Mouse (Mus musculus) v-Abl transformed pro-B cells (cell line): ENCODE measurements at regions not wholly inside any gene's neighbourhood (a gene's known extent, or its start where the extent isn't known, plus 50 kb on each side); places are given as distances from the start of the nearest gene placed in this dataset.

ENCODE experiments used
- in situ Hi-C, 2 experiments: fragments of 400-800 bp; cut with MboI; formaldehyde crosslinking; loops; one replicate each; pipeline ENCODE4 v1.15.1; 2025; ENCODE audit not compliant: unreplicated experiment in 2 of 2

DNA sequence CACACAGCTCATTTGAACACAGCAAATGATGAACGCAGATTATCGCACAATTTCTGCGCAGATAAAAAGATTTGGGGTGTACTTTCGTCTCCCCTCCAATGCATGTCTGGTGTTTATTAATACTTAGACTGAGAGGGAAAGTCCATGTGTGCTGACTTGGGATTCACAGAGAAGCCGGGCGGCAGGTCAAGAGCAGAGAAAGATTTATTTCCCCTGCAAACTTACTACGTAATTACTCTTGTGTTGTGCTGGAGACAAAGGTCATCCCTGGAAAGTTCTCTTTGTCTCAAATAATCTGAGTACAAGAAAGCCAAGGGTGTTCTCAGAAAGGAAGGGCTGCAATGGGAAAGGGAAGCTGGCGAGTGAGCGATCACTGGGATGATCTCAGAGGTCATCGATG, 127.9 kb upstream of the Nr5a2 start:
- in situ Hi-C loops = no loop called here

GRCm38 (mm10) chr1:137086766-137087165, 126.5 kb upstream of the Nr5a2 start:
- in situ Hi-C loops = no loop called here

DNA sequence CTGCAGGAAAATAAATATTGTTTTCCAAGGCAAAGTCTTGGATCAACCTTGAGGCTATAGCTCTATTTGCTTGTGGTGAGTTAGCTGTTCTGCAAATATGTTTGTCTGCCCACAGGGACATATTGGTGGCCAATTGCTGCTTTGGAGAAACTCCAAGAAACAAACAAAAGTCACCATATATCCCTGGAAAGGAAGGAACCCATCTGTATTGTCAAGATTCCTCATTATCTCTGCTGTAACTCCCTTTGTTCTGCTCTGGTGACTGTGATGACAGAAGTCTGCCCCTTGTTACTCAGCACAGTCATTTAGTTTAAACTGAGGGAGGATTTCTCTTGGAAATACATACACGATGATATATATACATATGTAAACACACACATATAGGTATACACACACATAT, 123.3 kb upstream of the Nr5a2 start:
- in situ Hi-C loops = no loop called here

DNA sequence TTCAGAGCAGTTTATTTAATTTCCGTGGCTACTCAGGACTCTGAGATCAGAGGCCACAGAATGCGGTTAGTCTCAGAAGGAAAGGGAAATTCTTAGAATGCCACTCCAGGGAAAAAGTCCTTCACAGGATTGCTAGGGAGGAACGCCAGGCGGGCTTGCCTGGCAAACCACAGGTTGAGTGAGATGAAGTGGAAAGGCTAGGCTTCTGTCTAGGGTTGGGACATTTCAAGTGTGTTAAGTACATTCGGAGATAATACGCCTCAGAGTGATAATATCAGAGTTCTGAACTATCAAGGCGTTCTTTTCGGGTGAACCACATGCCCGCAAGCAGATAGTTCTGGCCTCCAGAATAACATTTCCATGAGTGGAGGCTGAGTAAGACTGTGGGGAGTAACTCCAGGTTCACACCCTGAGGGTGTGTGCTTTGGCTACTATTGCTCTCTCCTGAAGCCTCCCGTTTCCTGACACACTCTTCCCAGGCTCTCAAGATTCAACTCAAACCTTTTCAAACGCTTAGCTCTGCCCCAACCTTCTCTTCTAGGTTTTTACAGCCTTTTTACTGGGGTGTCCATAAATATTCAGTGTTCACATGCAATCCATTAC, 119.3 kb upstream of the Nr5a2 start:
- in situ Hi-C loops = no loop called here

DNA sequence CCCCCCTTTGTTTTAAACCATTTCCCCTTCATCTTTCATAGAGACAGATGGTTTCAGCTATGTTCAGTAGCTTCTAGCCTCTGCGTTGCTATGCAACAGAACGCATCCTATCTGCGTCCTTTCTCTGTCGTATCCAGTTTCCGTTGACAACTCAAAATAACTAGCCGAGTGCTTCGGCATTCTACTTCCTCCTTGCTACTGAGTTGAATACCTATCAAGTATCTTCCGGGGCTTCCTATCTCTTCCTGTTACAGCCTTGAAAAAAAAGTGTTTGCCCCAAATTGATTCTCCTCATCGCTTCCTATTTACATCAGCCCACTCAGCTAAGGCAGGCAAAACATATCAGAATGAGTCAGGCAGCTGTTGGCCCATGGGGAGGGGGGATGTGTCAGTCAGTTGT, 114.5 kb upstream of the Nr5a2 start:
- in situ Hi-C loops = no loop called here

DNA sequence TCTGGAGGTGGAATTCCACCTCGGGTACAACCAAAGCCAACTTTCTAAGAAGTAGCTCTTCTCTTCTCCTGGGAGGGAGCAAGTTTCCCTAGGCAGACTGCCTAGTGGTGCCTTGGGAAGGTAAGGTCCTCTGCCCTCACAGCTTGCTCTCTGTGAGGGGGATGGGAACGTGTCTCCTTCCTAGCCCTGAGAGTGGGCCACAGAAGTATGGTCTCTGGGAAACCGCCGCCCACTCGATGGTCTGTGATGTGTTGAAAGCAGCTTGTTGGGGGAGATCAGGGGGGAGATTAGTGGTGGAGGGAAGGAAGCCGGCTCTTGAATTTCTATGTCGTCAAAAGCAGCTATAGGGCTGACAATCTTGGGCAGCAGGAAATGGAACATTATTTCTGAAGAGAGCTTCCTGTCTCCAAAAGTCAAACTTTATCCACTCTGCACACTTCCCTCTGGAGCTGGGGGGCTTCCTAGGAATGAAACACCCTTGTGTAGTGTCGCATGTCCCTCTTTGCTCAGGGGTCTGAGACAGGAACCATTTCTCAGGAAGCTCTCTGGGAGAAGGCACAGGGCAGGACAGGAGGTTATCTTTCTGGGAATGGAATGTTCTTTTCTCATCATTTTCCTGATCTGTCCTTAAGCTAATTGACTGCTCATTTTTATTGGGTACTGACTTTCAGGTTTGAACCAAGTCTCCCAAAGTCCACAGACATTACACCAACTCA, 113.8 kb upstream of the Nr5a2 start:
- in situ Hi-C loops = no loop called here

- in situ Hi-C loops = no loop called here
Observed at GRCm38 (mm10) chr1:137060914-137061313, 100.7 kb upstream of the Nr5a2 start.

- in situ Hi-C loops = no loop called here
Observed at GRCm38 (mm10) chr1:137053134-137053533, 92.9 kb upstream of the Nr5a2 start.

DNA sequence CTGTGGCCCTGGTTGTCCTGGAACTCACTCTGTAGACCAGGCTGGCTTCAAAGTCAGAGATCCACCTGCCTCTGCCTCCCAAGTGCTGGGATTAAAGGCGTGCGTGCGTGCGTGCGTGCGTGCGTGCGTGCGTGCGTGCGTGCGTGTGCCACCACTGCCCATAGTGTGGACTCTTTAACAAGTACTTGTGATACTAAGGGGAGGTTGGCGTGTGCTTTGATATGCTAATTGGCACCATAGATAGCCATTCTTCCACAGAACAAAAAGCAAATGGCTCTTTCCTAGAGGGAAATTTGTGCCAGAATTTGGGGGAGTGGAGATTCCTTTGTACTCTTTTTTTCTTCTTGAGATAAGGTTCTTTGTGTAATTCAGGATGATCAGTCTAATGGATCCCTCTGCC, 91.3 kb upstream of the Nr5a2 start:
- in situ Hi-C loops = no loop called here

- in situ Hi-C loops = no loop called here
Observed at GRCm38 (mm10) chr1:137044076-137044475, 83.8 kb upstream of the Nr5a2 start.

DNA sequence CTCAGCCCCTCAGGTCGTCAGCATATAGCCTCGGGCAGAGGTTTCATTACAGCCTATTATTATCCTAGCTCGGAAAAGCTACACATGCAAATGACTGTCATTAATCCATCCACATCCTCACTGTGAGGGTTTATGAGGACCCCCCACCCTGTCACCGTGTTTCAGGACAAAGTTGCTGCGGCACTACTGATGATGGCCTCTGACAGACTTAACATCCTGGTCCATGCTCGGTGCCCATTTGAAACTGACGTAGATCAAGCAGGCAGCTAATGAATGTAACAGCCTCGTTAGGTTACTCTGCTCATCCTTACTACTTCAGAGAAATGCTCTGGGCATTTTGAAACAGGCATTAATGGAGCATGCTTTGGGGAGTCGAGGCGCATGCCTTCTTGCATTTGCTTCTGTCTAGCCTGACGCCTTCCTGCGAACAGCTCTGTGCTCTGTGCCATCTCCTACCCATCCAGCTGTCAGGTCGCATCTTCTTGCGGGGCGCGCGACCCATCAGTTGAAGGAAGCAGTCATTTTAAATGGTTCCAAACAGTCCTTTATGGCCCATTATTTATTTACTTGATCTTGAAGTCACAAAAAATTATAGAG, 82.3 kb upstream of the Nr5a2 start:
- in situ Hi-C loops = no loop called here

- in situ Hi-C loops = no loop called here
Observed at GRCm38 (mm10) chr1:137040898-137041297, 80.7 kb upstream of the Nr5a2 start.

GRCm38 (mm10) chr1:137034586-137034985, 74.3 kb upstream of the Nr5a2 start:
- in situ Hi-C loops = no loop called here

- in situ Hi-C loops = no loop called here
Observed at GRCm38 (mm10) chr1:137033679-137034078, 73.4 kb upstream of the Nr5a2 start.

DNA sequence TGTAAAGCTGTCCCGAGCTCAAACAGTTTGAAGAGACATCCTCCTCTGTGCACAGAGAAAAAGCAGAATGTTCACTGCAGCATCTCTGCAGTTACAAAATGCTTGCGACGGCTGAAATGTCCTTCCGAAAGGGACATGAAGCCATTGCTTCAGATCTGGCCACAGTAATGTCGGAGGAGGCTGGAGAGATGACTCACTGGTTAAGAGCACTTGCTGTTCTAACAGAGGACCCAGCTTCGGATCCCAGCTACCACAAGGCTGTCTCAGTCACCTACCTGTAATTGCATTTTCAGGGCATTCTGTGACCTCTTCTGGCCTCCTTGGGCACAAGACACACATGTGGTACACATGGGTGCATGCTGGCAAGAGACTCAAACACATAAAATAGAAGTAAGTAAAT, 63.5 kb upstream of the Nr5a2 start:
- in situ Hi-C loops = no loop called here

- in situ Hi-C loops = no loop called here
Observed at GRCm38 (mm10) chr1:137020528-137020927, 60.3 kb upstream of the Nr5a2 start.

- in situ Hi-C loops = no loop called here
Observed at GRCm38 (mm10) chr1:137017642-137018041, 57.4 kb upstream of the Nr5a2 start.

DNA sequence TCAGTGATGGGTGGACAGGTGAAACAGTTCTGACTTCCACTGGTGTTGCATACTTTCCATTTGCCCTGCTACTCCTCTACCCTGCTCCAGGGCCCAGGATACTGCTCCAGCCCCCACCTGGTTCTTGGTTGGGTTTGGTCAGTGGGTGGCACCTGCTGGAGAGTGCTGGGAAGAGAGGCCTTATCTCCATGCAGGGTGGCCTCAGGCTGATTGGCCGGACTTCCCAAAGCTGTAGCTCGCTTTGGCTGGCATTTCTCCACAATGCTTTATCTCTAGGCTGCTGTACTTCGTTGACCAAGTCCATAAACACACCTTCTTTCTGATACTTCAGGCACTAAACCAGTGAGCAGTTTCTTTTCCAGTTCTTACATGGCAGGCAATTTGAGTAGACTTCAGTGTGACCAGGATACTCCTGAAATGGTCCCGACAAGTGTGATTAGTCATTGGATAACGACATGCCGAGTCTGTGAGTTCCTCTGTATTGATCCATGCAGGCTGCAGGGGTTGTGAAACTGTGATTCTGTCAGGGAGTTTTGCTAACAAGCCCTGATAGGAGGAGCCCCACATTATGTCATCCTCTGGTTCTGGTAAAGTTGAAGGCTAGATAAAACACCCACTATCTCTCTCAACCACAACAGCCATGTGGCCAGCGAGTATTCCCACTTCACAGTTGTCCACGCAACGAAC, 50.1 kb upstream of the Nr5a2 start:
- in situ Hi-C loops = no loop called here
